ENCODE assay signal across 8 mouse cellular contexts in the genomic region with DNA sequence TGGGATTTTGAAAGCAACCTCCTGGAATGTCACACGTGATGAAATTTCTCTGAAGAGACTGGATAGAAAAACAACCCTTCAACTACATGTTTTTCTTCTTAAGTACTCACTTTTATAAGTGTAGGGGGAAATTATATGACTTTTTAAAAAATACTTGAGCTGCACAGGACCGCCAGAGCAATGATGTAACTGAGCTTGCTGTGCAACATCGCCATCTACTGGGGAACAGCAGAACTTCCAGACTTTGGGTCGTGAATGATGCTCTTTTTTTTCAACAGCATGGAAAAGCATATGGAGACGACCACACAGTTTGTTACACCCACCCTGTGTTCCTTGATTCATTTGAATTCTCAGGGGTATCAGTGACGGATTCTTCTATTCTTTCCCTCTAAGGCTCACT. TPM values are rescaled to one million over a fixed set of nuclear protein-coding genes. Genes with fewer than 3 reads are reported as not detected.
DNase-seq lines count a peak whose midpoint lies in the region.

No protein-coding gene starts in this region.

- intact Hi-C loops in heart, postnatal 10 days (cut with DNase I): loop anchor here (2.0 kb wide), 2 partner anchors 66 to 160 kb away; no protein-coding TSS in a partner anchor

- H3K9me3 ChIP-seq in megakaryocyte, embryonic 14.5 days: peaks cover 6% of the 10 kb centered on the region; the same call in 1 of the 2 replicates

- peaks cover 29% of the 10 kb centered on the region for H3K4me1 ChIP-seq in megakaryocyte, embryonic 14.5 days

- DNase-seq in heart, adult 18-20 months: peak; percentile 36 to 79
- DNase-seq in heart, adult 11 months: no peak
- peak; percentile 46 for DNase-seq in WW6 (ENCODE audit: low read depth, low spot score)
- DNase-seq in embryo, embryonic 10 days (ENCODE audit: low spot score): peak; percentile 83
- DNase-seq in heart, postnatal 10 days: peak; percentile 67 to 80
- peak; percentile 75 to 78 for DNase-seq in layer of hippocampus, postnatal 10 days (ENCODE audit: low spot score in 2 of 2)
- DNase-seq in right cerebral cortex, adult 2 months (ENCODE audit: low spot score in 2 of 2): peak; percentile 83

- no peaks in the 10 kb centered on the region for H3K36me3 ChIP-seq in megakaryocyte, embryonic 14.5 days (replicated peaks; ENCODE audit: low read length)

- H3K27me3 ChIP-seq in megakaryocyte, embryonic 14.5 days (replicated peaks): peaks cover 17% of the 10 kb centered on the region

- H3K4me3 ChIP-seq in megakaryocyte, embryonic 14.5 days (replicated peaks): peak overlapping the region; percentile 38

RNA-seq across cellular contexts. Expression of a gene that starts 8.9 kb away (rescaled TPM):
- not detected for total RNA-seq in heart, adult 18-20 months (2021)
- not detected for total RNA-seq in heart, postnatal 10 days (2021)
- total RNA-seq in layer of hippocampus, postnatal 10 days (2021): not detected
- polyA plus RNA-seq in megakaryocyte, embryonic 14.5 days (2012; ENCODE audit: insufficient read depth, low replicate concordance): 0.07 and 0.69 TPM in 2 replicates

RNA-seq across cellular contexts. Expression of a gene that starts 39.8 kb away (rescaled TPM):
- total RNA-seq in heart, adult 18-20 months (2021): 1 to 10 TPM; 4.5 to 5.1 TPM
- 1 to 10 TPM; 6.4 to 6.9 TPM for total RNA-seq in heart, postnatal 10 days (2021)
- total RNA-seq in layer of hippocampus, postnatal 10 days (2021): 1 to 10 TPM; 2.0 to 2.4 TPM
- 7.5 TPM in 1 of 2 replicates, not detected in the other for polyA plus RNA-seq in megakaryocyte, embryonic 14.5 days (2012; ENCODE audit: insufficient read depth, low replicate concordance)

RNA-seq across cellular contexts. Expression of a gene that starts 47.4 kb away (rescaled TPM):
- total RNA-seq in heart, adult 18-20 months (2021): not detected
- not detected for total RNA-seq in heart, postnatal 10 days (2021)
- total RNA-seq in layer of hippocampus, postnatal 10 days (2021): not detected
- polyA plus RNA-seq in megakaryocyte, embryonic 14.5 days (2012; ENCODE audit: insufficient read depth, low replicate concordance): 0.07 TPM in 1 of 2 replicates, not detected in the other

RNA-seq across cellular contexts. Expression of a gene that starts 56.8 kb away (rescaled TPM):
- 10 to 100 TPM; 18.1 to 19.6 TPM for total RNA-seq in heart, adult 18-20 months (2021)
- 100 to 1,000 TPM in 1 of 2 experiments, 10 to 100 TPM in 1; 93.3 to 120 TPM for total RNA-seq in heart, postnatal 10 days (2021)
- total RNA-seq in layer of hippocampus, postnatal 10 days (2021): 1 to 10 TPM in 1 of 2 experiments, under 1 TPM in 1; 0.73 to 1.2 TPM
- polyA plus RNA-seq in megakaryocyte, embryonic 14.5 days (2012; ENCODE audit: insufficient read depth, low replicate concordance): not detected in 2 replicates
